Mouse (Mus musculus) lung, postnatal 4 days (tissue): ENCODE data around the gene Agl.

ENCODE experiments used
- DNase-seq, 2 experiments: peaks; one replicate each; pipeline ENCODE4 v3.0.0; 2021

Agl gene

DNA sequence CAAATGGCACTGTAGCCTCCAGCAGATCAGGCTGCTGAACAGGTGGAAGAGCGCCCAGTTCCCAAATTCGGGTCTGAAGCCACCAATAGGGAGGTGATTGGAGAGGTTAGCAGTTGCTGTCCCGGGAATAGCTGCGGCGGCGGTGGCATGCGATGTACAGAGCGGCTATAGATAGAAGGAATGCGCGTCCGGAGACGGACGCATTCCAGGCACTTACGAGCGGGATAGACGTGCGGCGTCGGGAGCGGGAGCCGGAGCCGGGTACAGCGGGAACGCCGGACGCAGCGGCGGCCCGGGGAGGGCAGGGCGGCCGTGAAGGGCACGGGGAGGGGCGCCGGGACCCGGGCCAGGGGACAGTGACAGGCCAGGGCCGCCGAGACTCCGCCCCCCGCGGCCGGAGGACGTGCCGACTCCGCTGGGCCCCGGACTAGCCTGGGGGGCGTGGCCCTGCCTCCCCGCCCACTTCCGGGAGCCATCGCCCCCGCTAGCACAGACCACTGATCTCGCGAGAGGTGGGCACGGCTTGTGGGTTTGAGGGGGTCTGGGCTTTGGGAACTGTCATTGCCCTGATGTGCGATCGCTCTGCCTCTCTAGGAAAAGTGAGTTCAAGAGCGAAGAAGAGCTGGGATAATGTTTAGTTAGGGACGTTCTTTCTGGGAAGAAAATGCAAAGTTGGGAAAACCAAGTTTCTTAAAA, at the start of gene Agl:
TSS of gene Agl (minus strand) at position 356 of the 696 bp plus-strand sequence.
- peak; percentile 97 to 99 for DNase-seq

DNA sequence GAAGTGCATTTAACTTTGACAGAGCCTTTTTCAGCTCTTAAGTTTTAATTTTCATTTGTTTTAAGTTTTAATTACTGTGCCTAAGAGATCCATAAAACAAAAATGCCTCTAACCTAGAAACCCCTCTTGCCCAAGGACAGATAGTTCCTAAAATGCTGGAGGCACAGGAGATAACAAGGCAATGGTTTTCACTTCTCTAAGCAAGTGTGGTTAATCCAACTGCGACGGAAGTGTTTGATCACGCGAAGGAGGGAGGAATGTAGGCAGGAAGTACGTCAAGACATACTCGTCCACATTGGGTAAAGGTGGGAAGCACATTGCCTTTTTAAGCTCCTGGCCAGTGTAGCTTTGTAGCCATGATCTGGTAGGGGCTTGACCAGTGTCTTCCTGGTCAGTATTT, 49.6 kb upstream of the Agl start:
- DNase-seq: no peak

DNA sequence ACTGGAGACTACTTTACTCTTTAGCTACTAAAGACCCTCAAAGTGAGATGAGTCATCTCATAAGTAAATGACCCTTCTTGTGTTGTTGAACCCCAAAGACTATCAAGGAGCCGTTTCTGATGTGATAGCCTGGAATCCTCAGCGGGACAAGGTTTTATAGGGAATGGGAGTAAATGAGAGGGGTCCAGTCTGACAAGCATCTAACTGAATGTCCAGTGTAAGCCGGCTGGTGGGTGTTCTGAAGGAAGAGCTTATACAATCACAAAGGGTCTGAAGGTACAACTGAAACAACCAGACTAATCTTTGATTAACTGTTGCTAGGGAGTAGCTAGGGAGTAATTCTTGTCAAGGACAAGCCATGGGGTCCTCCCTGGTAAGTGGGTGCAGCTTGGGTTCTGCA, 44.5 kb upstream of the Agl start:
- no peak for DNase-seq

DNA sequence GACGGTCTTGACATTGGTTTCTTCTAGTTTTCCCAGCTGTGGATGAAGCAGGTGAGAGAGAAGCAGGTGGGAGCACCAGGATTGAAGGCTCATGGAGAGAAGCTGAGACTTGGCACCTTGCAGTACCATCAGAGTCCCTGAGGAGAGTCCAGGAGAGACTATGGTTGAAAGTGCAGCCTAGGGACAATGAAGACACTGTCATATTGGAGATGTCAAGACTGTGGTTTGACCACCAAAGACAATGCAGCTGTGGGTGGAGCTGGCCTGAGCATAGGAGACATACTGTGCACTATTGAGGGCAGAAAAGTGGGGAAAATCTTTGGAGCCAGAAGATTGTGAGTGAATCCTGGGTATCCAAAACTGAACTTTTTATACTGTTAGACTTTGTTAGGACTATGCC, 42.4 kb upstream of the Agl start:
- no peak for DNase-seq

DNA sequence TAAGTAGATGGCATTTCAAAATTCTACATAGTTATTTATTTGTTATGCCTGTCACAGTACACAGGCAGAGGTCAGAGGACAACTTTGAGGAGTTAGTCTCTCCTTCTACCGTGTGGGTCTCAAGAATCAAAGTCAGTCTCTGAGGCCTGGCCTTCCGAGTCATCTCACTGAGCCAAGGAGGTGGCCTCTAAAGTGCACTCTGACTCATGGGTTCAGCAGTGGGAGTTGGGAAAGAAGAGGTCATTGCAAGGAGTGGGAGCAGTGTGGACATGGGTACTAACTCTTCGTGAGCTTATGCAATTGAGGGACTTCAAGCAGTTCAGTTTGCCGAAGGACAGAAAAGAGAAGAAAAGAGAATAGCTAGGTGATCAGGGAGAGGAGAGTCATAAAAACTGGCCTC, 41.0 kb upstream of the Agl start:
- DNase-seq: no peak

DNA sequence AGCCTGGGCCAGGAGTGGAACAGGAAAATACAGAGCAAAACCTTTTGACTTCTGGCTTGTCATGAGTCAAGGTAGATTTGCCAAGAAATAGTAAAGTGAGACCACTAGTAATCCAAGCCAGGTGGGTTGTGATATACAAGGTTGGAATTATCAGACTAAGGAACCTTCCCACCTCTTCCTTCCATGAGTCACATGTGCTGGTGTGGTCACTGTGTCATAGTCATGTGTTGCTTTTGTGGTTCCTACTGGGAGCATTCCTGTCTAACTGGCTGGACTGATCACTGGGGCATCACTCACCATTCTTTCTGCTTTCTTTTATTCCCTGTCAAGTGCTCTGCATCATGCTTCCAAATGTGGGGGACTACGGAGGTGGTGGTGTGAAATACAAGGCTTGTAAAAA, 40.1 kb upstream of the Agl start:
- DNase-seq: no peak

DNA sequence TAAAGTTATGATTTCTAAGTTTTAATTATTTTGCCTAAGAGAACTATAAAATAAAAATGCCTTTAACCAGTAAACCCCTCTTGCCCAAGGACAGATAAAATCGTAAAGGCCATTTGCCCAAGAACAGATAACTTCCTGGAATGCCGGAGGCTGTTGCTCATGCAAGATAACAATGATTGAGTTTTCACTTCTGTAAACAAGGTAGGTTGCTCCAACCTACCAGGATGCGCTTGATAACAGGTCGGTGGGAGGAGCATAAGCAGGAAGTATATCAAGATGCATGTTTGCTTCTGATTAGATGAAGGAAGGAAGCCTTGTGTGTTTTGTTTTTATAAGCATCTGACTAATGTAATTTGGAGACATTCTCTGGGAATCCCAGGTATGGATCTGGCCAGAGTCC, 38.1 kb upstream of the Agl start:
- DNase-seq: no peak

DNA sequence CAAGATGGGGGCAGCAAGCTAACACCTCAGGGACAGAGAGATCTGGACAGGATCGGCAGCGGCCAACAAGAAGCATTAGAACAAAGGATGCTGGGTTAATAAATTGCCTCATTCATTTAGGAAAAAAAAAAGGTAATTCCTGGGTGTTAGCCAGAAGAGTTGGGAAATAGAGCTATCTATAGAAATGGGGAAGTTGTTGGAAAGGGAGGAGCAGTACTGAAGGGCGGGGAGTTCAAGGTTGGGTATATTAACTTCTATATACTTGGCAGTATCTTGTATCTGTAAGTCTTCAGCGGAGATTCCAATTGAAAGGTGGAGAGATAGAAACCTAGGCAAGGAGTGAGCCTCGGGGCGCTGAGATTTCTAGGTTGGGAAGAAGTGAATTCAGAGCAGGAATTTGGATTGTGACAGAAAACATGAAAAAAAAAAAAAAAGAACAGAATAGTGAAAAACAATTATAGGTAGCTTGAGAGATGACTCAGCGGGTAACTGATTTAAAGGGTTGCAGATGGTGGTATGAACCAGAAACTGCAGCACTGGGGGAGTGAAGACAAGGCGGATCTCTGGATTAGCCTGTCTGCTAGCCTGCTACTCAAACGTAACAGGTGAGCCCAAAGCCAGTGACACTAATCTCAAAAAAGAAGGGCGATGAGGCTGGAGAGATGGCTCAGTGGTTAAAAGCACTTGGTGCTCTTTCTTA, 37.1 kb upstream of the Agl start:
- DNase-seq: no peak

DNA sequence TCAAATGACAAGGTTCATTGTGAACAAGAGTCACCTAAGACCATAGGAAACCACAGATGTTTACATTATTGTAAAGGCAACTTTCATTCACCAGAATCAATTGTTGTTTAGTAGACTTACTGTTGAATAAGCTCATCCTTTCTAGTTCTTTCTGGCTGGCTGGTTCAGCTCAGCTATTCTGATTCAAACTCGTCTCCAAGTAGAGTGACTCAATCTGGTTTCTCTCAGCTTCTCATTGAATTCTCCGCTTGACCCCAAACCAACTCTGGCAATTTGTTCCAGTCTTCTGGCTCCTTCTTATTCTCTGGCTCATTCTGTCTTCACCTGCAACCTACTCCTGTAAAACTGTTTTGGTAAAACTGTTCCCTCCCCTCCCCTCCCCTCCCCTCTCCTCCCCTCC, 33.3 kb upstream of the Agl start:
- DNase-seq: no peak

DNA sequence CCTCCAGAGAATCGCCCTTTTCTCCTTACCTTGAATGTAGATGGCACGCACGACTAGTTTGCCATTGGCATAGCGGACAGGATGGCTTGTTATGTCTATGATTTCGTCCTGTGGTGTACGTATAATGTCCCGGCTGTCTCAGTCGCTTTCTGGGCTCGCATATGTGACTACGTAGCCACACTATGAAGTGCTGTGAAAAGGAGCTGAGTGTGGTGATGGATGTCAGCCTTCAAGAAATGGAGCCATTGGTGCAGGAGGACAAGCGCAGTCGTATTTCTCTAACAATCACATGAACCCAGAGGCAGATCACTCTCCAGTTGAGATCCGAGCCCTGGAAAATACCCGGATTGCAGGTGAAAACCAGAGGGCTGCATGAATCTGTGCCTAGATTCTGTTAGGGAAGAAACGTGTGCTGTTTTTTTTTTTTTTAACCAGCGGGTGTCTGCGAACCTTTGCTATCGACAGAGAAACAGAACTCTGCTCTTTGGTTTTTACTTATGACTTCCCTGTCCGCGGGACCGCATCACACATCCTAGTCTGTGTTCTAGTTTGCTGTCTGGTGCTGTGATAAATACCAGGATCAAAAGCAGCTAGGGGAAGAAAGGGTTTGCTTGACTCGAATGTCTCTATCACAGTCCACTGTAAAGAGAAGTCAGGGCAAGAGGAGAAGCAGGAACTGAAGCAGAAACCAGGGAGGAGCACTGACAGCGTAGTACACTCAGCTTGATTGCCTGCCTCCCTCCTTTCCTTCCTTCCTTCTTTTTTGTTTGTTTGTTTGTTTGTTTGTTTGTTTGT, 28.9 kb upstream of the Agl start:
- DNase-seq: no peak

DNA sequence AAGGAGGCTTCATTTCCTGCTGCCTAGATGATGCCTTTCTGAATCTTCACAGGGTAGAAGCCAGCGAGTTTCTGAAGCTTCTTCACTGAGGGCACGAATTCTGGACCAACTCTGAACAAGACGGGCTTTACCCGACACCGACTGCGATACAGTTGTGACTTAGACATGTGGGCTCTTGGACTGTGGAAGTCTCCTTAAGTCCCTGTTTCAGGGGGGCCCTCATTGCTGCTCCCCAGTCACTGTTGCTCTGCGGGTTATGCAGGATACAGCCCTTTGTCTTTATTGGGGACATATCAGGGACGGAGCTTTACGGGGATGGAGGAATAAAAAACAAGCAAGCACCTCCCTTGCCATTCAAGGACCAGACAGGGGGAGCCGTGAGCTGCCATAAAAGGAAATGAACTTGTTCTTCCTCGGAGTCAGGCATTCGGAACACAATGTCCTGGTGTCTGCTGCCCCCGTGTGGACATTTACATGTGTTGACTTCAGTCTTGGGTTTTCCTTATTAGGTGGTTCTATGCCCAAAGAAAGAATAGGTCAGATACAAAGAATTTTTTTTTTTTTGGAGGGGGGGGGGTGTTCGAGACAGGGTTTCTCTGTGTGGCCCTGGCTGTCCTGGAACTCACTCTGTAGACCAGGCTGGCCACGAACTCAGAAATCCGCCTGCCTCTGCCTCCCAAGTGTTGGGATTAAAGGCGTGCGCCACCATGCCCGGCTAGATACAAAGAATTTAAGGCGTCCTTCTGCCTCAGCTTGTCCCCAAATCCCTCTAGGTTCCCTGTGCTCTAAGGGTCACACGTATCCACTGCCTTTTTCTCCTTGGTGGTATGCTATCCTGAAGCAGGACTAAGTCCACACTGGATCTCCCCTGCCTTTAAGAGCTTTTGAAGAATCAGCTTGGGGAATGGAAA, 28.1 kb upstream of the Agl start:
- peak; percentile 79 to 89 for DNase-seq

DNA sequence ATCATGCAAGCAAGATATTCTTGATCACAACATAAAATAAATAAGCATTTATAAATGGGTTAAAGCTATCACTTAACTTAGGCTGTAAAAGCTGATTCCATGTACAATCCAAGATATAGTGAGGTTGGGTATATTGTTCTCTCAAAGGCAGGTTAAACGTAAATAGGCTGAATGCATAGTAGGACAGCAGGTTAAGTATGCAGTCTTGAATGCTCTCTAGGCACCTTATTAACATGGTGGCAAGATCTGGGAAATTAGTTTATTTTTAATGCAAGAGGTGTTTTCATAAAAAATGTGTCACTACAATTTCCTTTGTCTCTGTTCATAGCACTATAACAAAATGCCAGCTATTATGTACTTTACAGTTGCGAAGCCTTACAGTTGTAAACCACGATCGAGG, 27.4 kb upstream of the Agl start:
- no peak for DNase-seq

DNA sequence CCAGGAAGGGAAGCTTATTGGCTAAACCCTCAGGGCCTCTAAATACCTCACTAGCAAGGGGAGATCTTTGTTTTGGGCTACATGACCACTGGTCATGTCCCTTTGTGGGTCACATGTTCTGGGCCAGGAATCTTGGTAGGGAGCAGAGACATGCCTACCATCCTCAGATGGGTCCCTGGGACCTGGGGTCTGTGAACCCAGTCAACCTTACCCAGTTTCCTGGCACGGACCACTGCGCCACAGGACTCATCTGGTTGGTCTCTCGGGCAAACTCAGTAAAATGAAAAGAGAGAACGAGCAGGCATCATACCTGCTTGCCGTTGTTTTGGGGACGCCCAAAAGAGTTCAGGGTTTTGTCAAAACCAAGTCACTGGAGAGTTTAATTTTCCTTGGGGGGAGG, 26.3 kb upstream of the Agl start:
- DNase-seq: no peak

DNA sequence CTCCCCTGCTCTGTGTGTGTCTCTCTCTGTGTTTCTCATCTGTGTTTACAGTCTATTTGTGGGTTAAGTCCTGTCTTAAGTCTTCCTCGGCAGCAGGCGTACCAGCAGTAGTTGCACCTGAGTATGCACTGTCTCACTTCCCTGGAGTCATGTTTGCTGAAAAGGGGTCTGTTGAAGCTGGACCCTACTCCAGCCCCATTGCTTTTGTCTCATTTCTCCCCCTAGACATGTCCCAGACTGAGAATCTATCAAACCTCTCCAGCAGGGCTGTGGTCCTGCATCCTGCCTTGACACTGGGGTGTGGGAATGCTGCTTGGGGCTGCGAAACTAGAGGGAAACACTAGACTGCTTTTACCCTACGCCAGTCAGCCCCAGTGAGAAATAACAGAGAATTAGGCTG, 25.5 kb upstream of the Agl start:
- DNase-seq: no peak

DNA sequence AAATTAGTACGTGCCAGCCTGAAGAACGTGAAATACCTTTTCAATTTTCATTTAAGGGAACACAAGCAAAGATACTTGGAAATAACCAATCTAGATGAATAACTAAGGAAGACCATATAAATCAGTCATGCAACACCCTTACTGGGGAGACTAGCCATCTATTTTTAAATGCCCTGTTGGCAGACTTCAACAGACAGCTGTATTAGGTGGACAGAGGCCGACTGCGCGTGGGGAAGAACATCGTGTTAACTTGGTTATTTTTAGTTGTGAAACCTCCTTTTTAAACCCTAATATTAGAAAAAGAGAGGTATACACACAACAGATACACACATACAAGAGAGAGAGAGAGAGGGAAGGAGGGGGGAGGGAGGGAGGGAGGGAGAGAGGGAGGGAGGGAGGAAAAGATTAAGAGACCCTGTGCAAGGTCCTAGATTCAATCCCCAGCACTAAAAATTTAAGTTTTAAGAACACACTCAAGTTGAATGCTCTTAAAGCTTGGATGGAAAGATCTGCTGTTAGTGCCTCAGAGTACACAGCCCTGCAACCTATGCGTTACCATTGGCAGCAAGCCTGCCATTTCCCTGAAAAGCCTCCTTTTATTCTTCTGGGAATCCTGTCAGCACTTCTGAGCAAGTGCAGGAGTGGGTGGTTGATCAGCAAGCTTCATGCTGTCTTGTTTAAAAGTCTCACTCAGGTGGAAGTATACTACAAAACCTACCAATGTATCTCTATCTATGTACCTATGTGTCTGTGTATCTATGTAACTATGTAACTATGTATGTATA, 24.8 kb upstream of the Agl start:
- DNase-seq: no peak

DNA sequence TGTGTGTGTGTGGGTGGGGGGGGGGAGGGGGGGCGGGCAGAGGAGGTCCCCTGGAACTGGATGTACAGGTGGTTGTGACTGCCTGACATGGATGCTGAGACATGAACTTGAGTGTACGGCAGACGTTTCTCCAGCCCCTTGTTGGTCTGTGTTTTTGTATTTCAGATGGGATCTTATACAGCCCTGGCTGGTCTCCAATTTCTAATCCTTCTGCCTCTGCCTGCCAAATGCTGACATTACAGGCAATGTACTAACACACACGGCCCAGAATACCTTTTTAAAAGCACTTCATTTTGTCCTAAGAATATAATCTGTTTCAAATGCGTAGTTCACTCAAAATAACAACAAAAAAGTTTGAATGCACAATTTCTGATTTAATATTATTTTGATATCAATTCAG, 23.4 kb upstream of the Agl start:
- DNase-seq: no peak

DNA sequence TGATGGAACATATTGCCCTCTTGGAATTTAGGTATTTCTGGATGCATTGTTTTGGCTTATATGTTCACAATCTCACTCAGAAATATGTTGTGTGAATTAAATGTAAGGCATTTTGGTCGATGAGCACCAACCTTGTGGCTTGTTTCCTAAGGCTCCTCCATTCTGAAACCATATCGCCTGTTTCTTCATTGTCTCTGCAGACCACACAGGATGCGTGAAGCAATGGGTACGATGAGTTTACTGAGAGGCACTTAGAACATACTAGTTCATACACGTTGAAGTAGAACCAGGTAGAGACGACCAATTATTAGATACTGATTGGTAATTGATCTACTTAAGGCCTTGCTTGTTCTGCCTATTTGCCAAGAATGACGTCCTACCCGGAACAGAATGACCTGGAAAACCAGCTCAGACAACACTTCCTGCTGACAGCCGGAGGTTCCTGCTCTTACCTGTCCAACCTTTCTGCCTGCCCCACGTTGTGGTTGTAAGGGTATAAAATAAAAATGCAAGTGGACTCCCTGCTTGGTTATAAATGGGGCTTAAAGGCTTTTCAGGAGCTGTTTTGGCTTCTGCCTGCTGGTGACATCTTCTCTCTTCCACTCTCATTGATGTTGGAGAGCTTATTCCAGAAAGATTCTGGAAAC, 21.4 kb upstream of the Agl start:
- no peak for DNase-seq

DNA sequence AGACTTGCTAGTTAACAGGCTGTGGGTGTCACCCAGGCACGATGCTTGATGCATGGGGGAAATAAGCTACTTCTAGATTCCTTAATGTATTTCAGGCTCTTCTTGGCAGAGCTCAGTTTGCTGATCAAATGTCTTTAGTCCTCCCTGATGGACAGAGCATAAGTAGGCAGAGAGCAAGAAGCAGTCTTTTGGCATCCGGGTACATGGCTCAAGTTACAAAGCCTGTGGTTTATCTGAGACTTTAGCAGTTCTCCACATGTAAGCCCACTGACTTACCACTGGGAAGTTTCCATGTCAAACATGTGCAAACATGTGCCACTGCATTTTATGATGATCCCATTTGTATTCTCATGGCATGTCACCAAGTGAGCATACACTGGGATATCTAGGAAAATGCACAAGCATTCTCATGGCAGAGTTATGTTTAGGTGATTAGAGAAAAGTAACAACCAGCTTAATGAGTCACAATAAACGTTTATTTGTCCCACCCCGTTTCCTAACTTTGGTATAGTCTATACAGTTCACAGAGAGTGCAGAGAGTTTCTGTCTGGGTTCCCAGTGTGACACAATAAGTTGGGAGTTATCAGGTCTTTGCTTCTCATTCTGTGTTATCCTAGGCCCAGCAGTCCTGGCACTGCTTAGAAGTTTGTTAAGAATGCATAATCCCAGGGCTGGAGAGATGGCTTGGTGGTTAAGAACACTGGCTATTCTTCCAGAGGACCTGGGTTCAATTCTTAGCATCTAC, 18.7 kb upstream of the Agl start:
- no peak for DNase-seq

DNA sequence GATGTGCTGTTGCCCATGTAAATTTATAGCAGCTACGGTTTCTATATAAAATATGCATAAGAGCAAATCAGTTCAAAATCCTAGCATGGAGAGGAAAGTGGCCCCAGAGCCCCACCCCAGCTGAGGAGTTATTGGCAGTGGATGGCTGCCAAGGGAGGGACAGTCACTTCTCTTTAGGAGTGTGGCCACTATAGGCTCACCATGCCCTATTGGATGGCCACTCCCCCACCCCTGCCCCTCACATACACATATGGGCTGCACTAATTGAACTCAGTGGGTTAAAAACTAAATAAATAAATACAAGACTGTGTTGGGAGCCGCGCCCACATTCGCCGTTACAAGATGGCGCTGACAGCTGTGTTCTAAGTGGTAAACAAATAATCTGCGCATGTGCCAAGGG, 9.3 kb upstream of the Agl start:
- DNase-seq: no peak

DNA sequence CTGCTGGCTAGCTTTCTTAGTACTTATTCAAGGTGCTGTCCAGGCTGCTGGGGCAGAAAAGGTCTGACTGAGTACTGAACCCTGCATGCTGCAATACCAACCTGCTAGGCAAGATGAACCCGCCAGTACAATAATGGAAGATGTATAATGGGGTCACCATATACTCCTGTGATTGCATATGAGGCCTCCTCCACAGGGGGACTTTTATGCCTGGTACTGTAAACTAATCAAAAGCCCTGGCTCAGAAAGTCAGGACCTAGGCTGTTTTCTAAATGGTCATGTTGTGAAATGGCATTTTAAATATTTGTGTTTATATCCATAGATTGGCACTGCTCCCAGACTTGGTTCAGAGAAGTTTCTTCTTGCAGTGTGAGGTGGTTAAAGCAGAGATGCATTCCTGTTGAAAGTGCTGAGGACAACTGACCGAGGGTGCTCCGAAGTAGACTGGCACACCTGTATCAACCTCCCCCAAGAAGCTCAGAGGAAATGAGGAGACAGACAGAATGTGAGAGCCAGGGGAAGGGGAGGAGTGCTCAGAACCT, 8.8 kb upstream of the Agl start:
- no peak for DNase-seq

DNA sequence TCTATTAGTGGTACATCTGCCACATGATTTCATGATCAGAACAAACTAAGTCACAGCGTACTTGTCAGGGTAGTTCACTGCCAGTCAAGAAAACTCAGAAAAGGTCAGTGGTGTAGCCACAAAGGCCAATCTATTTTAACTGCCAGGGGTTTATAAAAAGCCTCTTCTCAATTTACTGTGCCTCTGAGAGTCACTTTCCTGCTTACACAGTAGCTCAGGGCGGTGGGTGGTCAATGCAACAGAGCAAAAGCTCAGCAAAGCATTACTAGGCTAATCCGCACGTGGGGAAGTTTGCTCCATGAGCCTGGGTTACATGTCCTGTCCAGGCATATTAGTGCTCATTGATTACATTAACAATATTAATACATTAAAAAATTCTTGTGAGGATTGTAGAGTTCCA, 8.0 kb upstream of the Agl start:
- no peak for DNase-seq
